Mouse (Mus musculus) liver, embryonic 14.5 days (tissue): ENCODE measurements around the gene Tbr1. TPM values are rescaled to one million over a fixed set of nuclear protein-coding genes. Genes with fewer than 3 reads are reported as not detected.

Experiments used
- ATAC-seq: fragments of 200-750 bp; cut with Nextera tagmentation; 2 replicates; pipeline ENCODE4 v1.8.0; 2017; ENCODE audit warnings: moderate number of reproducible peaks, mild to moderate bottlenecking, moderate library complexity; ENCODE audit not compliant: insufficient read depth
- DNase-seq, 3 experiments: peaks; one replicate each; pipeline ENCODE4 v3.0.0-alpha.2; 2012 to 2013; ENCODE audit warnings: low read depth in 3 of 3, low spot score in 3 of 3
- H3K27ac ChIP-seq: fragments of 300-500 bp; sonication (generic); 2 replicates; pipeline ENCODE4 v1.5.1; 2014; ENCODE audit warnings: moderate library complexity, mild to moderate bottlenecking, control low read depth, inconsistent platforms
- H3K27me3 ChIP-seq: fragments of 300-500 bp; sonication (generic); 2 replicates; pipeline ENCODE4 v1.6.1; 2014; ENCODE audit warnings: mild to moderate bottlenecking, low read length, moderate library complexity; ENCODE audit not compliant: control insufficient read depth, insufficient read depth
- H3K36me3 ChIP-seq: fragments of 300-500 bp; sonication (generic); replicated peaks from 2 replicates; pipeline ENCODE4 v1.6.1; 2014; ENCODE audit warnings: low read depth; ENCODE audit not compliant: control insufficient read depth, insufficient read depth
- H3K4me1 ChIP-seq, 2 experiments: fragments of 200-500 bp in 1 of 2; fragments of 300-500 bp in 1 of 2; sonication (generic) in 1 of 2; replicated peaks; 2 replicates each; pipeline ENCODE4 v1.6.1; 2012 to 2014; ENCODE audit warnings: antibody characterized with exemption in 1 of 2, inconsistent platforms in 1 of 2, low read length in 1 of 2; ENCODE audit not compliant: control insufficient read depth in 2 of 2, insufficient read depth in 2 of 2
- H3K4me2 ChIP-seq: fragments of 300-500 bp; sonication (generic); 2 replicates; pipeline ENCODE4 v1.6.1; 2014; ENCODE audit warnings: low read depth, mild to moderate bottlenecking, control low read depth, moderate library complexity
- H3K4me3 ChIP-seq, 2 experiments: fragments of 200-500 bp in 1 of 2; fragments of 300-500 bp in 1 of 2; sonication (generic) in 1 of 2; 2 replicates each; pipeline ENCODE4 v1.5.1; 2012 to 2014; ENCODE audit warnings: low read depth in 2 of 2, low read length in 2 of 2, mild to moderate bottlenecking in 2 of 2, control low read depth in 1 of 2, inconsistent platforms in 1 of 2, moderate library complexity in 1 of 2; ENCODE audit not compliant: insufficient read depth in 1 of 2
- H3K9ac ChIP-seq: fragments of 300-500 bp; sonication (generic); replicated peaks from 2 replicates; pipeline ENCODE4 v1.6.1; 2014; ENCODE audit warnings: mild to moderate bottlenecking, control low read depth, moderate library complexity
- H3K9me3 ChIP-seq: fragments of 300-500 bp; sonication (generic); 2 replicates; pipeline ENCODE4 v1.6.1; 2016; ENCODE audit warnings: low read length, mixed read lengths; ENCODE audit not compliant: control insufficient read depth
- CTCF ChIP-seq: IDR thresholded peaks from 2 replicates; pipeline ENCODE4 v1.5.1; 2016; ENCODE audit warnings: antibody characterized with exemption, low read depth, control low read depth
- EP300 ChIP-seq: IDR thresholded peaks from 2 replicates; pipeline ENCODE4 v1.6.1; 2016; ENCODE audit warnings: antibody characterized with exemption, low read depth
- WGBS: fragments of 180-500 bp; shearing (Covaris S2); extraction: QIAGEN DNeasy Blood & Tissue Kit; methylation state at CpG from one replicate; pipeline ENCODE4 v1.1.7; 2014; ENCODE audit not compliant: insufficient replicate concordance; 5-methylcytosine and 5-hydroxymethylcytosine counted together
- polyA plus RNA-seq, 2 experiments: library from polyadenylated mRNA; depleted of rRNA in 1 of 2; stranded (reverse) in 1 of 2; unstranded in 1 of 2; fragments of >200 nt; fragmentation: Nextera tagmentation in 1 of 2; extraction: Ambion mirVana in 1 of 2; gene quantifications; 2 replicates each; pipeline versions ENCODE4 v1.2.1 to v1.2.3; 2012 to 2014

The Tbr1 gene
- polyA plus RNA-seq (2012; rRNA removed) (0.02 and 0.09 TPM in 2 replicates), polyA plus RNA-seq (2014; fragmentation: Nextera tagmentation; extraction: Ambion mirVana) (not detected in 2 replicates)

- TF ChIP-seq EP300, result no peak
- Histone ChIP-seq H3K4me3 (no peak within 1 kb of the TSS), H3K9ac (no peak within 1 kb of the TSS), H3K4me2 (no peak within 1 kb of the TSS), H3K27ac (no peak within 1 kb of the TSS), H3K9me3 (no peaks in the 10 kb centered on the region), H3K36me3 (no peaks in the 10 kb centered on the region), H3K4me1 (no peaks in the 10 kb centered on the region), H3K27me3 (peaks cover 58% of the 10 kb centered on the region)
- WGBS, result 8% methylated on average over 11 of the region's 11 CpGs
- ATAC-seq (0 out of 2 replicates have a peak, but pooled peaks have one; percentile 31), DNase-seq (no peak)
Measured at GRCm38 (mm10) chr2:61802656-61803251, at the start of gene Tbr1. Tbr1 (plus strand) TSS chr2:61802930.

- H3K4me2 ChIP-seq, result no peak overlapping the region
- TF ChIP-seq CTCF (no peak), EP300 (no peak)
Measured at GRCm38 (mm10) chr2:61754989-61755388, 47.7 kb upstream of the Tbr1 start.

GRCm38 (mm10) chr2:61759234-61759855 lies 43.4 kb upstream of the Tbr1 start:
- DNase-seq (peak in 2 of 3 experiments; percentile 7 to 10), ATAC-seq (peak; percentile 79)
- peaks cover 15 to 18% of the 10 kb centered on the region in 2 experiments for H3K4me1 ChIP-seq
- peak overlapping the region; percentile 16 for H3K4me2 ChIP-seq
- TF ChIP-seq EP300, result no peak
- TF ChIP-seq CTCF, result no peak
- peak overlapping the region; percentile 39 for H3K27ac ChIP-seq
- no peak overlapping the region for H3K4me3 ChIP-seq
- WGBS, result 79% methylated on average over 5 of the region's 5 CpGs
- peaks cover 5% of the 10 kb centered on the region for H3K36me3 ChIP-seq
- no peaks in the 10 kb centered on the region for H3K27me3 ChIP-seq
- H3K9me3 ChIP-seq, result no peaks in the 10 kb centered on the region
- peak overlapping the region; percentile 27 for H3K9ac ChIP-seq

More at GRCm38 (mm10) chr2:61754989-61755388, 47.7 kb upstream of the Tbr1 start:
- Histone ChIP-seq H3K4me3 (no peak overlapping the region), H3K9ac (no peak overlapping the region), H3K27me3 (no peaks in the 10 kb centered on the region), H3K9me3 (no peaks in the 10 kb centered on the region), H3K4me1 (peaks cover 10 to 11% of the 10 kb centered on the region in 2 experiments), H3K36me3 (no peaks in the 10 kb centered on the region), H3K27ac (no peak overlapping the region)
- DNase-seq, result no peak
- ATAC-seq, result no peak

GRCm38 (mm10) chr2:61760044-61760443 lies 42.7 kb upstream of the Tbr1 start:
- TF ChIP-seq CTCF (no peak), EP300 (peak; percentile 83)
- Histone ChIP-seq H3K9ac (no peak overlapping the region), H3K27ac (peak overlapping the region; percentile 39), H3K4me2 (peak overlapping the region; percentile 16), H3K27me3 (no peaks in the 10 kb centered on the region), H3K9me3 (no peaks in the 10 kb centered on the region), H3K36me3 (peaks cover 5% of the 10 kb centered on the region), H3K4me1 (peaks cover 15 to 18% of the 10 kb centered on the region in 2 experiments), H3K4me3 (no peak overlapping the region)
- WGBS, result 21% methylated on average over 3 of the region's 3 CpGs
- DNase-seq, result peak; percentile 55 to 61 (median 58)
- ATAC-seq, result peak; percentile 91

- 65% methylated on average over 6 of the region's 6 CpGs for WGBS
Measured at GRCm38 (mm10) chr2:61764470-61765105, 38.1 kb upstream of the Tbr1 start.

More at GRCm38 (mm10) chr2:61764470-61765105, 38.1 kb upstream of the Tbr1 start:
- H3K36me3 ChIP-seq, result peaks cover 5% of the 10 kb centered on the region
- no peaks in the 10 kb centered on the region for H3K9me3 ChIP-seq
- H3K27me3 ChIP-seq, result no peaks in the 10 kb centered on the region
- TF ChIP-seq CTCF, result no peak
- no peak for TF ChIP-seq EP300
- H3K27ac ChIP-seq, result no peak overlapping the region
- no peak overlapping the region for H3K4me3 ChIP-seq
- DNase-seq (no peak), ATAC-seq (no peak)
- H3K4me2 ChIP-seq, result no peak overlapping the region
- no peak overlapping the region for H3K9ac ChIP-seq
- H3K4me1 ChIP-seq, result peaks cover 9 to 10% of the 10 kb centered on the region in 2 experiments
